Mouse (Mus musculus) gastrocnemius, adult 8-10 months (tissue): Measurements from ENCODE around the gene Syf2. TPM values are rescaled to one million over a fixed set of nuclear protein-coding genes. Genes with fewer than 3 reads are reported as not detected.
A peak's percentile ranks its signal among the peaks of the same experiment; 100 is the strongest.

ENCODE experiments used
- DNase-seq, 2 experiments: peaks; one replicate each; pipeline ENCODE4 v3.0.0; 2022; ENCODE audit warnings: low spot score in 2 of 2
- total RNA-seq, 4 experiments: library from RNA; stranded (reverse); gene quantifications; 2 replicates each; pipeline ENCODE4 v1.2.4; 2022

Syf2 gene
- total RNA-seq, 4 experiments from 2014 or later: 33.5 to 45.5 (median 39.6) TPM

DNA sequence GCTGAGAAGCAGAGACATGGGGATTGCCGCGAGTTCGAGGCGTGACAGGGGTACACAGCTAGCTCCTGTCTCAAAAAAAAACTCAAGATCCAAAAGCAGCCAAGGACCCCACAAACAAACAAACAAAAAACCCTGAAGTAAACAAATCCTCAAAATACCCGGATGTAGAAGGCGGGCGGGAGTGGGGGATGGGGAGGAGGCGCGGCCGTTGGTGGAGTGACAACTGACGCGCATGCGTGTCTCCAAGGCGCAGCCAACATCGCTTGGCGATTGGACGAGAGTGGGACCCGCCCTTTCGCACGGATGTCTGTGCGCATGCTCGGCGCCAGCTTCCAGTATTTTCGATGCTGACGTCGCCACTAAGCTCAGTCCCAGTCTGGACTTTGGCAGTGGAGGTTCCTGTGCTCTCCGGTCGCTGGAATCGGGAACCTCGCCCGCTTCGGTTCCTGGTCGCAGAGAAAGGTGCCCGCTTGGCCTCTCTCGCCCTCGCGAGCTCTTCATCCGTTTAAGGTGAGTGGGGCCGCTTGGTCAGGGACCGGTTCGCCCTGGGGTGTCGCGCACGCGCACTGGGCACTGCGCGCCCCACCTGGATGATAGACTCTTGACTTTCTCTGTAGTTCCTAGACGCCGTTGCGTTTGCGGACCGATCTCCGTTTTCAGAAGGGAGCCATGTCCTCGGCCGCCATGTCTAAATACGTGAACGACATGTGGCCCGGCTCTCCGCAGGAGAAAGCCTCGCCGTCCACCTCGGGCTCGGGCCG is 7.3 kb upstream of the Syf2 start, which contains the start of gene Rsrp1:
TSS of gene Rsrp1 (plus strand) at position 335 of the 761 bp plus-strand sequence.
- peak; percentile 92 to 98 for DNase-seq

DNA sequence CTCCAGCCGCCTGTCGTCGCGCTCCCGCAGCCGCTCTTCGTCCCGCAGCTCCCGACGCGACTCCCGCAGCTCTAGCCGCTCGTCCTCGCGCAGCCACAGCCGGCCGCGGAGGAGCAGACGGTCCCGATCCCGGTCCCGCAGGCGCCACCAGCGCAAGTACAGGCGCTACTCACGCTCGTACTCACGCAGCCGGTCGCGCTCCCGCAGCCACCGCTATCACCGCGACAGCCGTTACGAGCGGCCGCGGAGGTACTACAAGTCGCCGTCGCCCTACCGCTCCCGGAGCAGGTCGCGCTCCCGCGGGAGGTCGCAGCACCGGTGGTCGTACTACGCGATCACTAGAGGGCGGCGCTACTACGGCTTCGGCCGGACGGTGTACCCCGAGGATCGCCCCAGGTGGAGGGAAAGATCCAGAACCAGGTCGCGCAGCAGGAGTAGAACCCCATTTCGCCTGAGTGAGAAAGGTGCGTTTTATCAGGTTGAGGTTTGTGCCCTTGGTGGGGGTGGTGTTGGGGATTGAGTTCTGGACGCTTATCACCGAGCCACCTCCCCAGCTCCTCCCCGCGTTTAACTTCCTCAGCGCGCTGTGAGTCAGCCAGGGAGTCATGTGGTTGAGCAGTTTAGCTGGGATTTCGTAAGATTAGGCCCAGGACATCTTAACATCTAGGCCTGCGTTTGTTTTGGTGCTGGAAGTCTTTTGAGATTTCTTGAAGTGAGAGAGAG is 6.5 kb upstream of the Syf2 start:
- peak; percentile 47 to 72 for DNase-seq

DNA sequence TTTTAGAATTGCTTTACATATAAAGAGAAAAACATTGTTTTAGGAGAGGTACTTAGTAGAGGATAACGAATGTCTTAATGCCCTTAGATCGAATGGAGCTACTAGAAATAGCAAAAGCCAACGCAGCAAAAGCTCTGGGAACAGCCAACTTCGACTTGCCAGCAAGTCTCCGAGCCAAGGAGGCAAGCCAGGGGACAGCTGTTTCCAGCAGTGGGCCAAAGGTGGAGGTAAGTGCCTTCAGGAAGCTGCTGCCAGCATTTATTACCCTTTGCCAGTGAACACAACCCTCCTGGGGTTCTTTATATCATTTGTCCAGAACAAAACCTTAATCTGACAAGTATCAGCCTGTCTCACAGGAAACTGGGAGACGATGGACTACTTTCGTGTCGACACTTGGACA is 5.5 kb upstream of the Syf2 start:
- DNase-seq: peak; percentile 53 to 72

DNA sequence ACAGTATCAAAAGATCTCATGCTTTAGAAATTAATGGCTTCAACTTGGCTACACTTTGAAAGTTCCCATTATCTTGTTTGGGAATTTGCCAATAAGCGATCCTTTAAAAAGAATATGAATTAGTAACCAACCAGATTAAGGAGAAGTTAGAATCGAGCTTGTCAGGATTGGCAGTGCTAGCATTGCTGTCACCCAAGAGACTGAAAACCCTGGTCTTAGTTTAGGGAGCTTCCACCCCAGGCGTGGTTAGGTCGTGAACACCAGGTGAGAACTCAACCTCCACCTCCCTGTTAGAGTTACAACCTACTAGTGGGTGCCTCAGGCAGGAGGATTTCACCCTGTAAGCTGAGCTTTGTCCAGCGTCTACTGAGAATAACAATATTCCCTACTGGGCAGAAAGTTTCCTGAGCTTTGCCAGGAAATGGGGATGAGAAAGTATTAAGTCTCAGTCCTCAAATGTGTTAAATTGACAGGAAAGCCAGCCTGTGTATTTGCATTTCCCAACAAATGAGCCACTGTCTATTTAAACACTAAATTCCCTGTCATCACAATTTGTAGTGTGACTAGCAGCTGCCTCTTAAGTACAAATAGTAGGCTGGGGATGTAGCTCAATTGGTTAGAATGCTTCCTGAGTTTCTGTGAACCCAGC is 2.8 kb upstream of the Syf2 start:
- no peak for DNase-seq

DNA sequence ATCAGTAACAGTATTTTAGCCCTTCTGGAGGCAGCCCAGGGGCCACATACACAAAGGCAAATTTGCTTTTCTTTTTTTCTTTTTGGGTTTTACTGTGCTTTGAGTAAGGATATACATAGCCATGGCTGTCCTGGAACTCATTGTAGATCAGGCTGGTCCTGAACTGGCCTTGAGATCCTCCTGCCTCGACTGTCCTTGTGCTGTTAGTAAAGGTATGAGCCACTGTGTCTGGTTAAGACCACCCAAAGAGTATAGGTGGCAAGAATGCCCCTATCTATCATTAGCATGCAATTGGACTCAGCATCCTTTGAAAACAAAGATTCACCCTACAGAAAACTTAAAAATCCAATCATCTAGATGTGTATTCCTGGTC is 2.2 kb upstream of the Syf2 start:
- DNase-seq: no peak

DNA sequence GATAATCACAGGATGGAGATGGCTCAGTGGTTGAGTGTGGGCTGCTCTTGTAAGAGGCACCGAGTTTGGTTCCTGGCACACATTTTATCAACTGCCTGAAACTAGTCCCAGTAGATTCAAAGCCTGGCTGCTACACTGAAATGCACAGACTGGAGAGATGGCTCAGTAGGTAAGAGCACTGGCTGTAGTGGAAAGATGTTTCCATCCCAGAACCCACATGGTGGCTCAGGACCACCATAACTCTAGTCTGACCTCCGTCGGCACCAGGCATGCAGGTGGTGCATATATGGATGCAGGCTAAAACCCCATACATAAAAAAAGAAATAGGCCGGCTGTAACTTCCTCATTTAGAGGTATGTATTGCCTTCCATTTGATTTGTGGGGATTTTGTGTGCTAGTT is 1.2 kb upstream of the Syf2 start:
- DNase-seq: no peak

DNA sequence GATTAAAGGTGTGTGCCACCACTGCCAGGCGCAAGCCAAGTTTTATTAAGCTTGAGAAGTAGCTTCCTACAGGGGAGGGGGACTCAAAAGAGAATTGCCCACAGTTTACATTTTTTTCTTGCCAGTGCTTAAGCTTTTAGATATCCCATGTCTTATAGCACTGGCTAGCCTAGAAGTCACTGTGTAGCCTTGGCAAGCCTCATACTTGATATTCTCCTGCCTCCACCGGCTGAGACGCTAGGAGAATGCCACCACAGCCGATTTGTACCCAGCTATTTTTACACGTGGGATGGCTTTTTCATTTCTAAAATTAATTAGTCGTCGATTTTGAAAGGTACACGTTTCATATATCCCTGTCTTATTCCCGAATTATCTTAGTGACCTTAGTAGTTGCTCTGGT is 508 bp upstream of the Syf2 start:
- no peak for DNase-seq

DNA sequence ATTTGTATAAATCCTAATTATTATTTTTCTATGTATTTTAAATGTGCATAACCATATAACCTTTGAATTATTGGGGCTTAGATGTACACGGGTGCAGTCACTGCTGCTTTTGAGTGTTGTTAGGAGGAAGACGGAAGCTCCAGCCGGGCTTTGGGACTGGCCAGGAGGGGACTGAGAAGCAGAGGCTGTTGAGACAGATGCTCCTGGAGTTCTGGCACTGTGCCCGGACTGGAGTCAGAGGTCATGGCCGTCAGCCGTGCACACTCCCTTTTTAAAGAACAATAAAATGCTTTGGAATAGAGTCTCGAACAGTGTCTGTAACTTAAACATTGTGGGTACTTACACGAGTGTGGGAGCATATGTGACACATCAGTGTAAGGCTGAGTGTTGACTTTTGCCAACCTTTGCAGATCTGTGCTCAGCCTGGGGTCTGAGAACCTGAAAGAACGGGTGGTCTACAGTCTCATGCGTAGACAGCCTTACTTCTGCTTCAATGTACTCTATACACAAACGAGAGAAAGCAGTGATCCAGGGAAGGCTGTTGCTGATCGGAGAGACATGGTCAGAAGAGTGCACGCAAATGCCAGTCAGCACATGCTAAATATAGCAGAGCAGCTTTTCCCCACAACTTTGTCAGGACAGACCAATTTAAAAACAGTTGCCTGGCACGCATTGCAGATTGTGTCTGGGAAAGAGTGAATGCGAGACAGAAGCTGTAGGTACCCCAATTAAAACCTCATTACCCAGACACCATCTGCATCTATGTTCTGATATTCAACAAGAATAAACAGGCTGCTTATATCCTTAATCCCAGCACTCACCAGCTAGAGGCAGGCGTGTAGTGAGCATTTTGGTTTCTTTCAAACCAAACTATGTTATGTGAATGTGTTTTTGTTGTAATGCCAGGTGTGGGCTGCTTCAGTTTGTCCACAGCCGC is 6.8 kb downstream of the Syf2 start:
- no peak for DNase-seq

DNA sequence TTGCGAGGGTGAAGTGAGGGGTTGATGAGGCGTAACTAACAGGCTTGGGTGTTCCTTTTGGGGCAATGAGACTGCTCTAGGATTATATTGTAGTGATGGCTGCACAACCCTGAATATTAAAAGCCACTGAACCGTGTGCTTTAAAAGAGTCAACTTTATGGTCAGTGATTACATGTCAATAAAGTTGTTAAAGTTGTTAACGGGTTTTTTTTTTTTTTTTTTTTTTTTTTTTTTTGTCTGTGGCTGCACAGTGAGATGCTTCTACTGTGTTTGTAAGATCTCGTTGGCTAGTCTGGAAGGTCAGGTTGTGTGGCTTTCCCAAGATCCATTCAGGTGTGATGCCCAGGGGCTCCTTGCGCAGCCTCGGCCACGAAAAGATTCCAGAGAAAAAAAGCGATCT is 9.2 kb downstream of the Syf2 start:
- no peak for DNase-seq

DNA sequence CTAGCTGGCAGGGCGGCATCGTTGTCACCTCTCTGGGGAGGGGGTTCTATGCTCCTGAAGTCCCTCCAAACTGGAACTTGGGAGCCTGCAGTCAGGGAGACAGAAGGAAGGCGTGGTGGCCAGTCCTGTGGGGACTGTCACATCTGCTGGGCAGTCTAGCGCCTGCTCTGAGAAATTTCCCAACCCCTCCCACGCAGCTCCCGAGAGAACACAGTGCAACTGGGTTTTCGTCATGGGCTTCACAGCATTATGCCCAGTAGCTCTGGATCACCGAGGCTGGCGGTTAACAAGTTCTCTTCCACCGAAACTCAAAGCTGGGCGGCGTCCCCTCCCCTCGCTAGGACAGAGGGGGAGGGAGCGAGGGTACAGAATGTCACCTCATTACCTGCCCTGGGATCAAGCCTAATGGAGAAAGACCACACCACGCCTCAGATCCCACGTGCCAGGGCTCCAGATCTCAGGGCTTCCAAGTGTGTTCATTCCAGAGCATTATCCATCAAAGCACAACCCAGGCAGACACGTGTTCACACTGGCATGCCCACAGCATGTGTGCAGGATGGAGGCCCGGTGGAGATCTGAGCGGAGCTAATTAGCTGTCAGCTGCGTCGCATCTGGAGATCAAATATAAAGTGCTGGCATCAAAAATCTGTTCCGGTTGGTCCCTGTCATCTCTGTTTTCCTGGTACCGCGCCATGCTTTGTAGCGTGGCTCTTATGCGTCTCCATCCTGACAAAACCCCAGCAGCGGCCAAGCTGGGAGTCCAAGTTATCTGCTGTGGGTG is 13.2 kb downstream of the Syf2 start:
- no peak for DNase-seq

DNA sequence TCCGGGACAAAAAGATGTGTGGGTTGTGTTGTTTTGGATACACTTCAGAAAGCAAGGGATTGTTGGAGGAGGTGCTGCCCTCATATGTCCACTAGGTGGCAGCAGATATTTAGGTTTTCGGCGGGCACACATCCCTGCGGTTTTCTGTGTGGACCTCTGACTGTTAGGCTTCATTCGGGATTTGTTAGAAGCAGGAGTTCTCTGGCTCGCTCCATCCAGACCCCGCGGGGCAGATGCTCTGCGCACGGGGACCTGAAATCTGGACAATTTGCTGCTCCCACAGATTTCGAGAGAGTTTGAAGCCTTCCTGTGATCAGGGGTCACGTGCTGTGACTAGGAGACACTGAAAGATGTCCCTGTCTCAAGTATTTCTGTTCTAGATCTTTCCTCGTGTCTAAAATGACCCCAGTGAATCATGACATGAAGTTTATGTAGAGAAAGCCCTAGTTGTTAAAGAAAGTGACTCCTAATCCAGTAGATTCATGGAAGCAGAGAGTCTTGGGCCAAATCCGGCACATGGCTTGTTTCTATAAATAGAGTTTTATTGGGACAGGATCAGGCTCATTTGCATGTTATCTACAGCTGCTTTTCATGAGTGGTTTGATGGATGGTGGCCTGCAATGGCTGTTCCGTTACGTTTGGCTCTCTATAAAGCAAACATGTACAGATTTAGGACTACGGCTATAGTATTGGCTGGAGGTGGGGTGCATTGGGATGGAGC is 15.5 kb downstream of the Syf2 start:
- peak; percentile 42 to 44 for DNase-seq

DNA sequence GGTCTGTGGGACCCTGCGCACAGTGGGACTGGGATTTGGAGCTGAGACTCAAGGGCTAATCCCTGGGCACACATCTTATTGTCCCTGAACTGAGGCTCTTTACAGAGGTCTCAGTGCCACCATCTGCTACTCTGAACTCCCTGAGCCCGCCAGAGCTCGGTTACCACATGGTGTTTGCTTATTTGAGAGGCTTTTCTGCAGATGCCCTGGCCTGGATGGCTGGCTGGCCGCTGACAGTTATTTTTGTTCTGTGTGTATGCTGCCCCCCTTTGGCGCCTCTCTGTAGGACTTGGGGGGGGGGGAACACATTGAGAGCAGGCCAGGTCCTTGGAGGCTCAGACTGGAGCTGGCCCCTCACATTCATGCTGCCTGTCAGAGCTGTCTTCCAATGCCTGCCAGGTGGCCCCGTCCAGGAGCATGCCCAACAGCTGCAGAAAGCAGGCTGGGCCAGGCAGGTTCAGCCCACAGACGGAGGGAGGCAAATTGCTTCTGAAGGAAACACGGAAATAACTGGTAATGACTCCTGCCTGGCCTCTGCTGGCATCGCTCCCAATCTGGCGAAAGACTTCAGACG is 19.9 kb downstream of the Syf2 start:
- DNase-seq: no peak

DNA sequence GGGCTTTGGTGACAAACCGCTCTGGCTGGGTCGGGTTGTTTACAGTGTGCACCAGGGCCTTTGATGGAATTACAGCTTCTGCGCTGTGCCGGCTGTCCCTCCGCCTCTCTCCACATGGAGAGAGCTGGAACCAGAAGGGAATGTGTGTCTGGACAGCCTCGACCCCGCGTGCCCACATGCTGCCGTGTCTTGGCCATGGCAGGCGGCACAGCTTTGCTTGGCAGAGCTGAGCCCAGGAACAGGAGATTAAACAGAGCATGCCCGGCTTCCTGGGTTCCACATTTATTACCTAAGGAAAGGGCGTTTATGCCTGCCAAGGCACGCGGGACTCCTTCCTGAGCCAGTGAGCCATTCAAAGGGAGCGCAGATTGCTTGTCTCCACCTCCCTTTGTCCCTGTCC is 23.8 kb downstream of the Syf2 start:
- no peak for DNase-seq

DNA sequence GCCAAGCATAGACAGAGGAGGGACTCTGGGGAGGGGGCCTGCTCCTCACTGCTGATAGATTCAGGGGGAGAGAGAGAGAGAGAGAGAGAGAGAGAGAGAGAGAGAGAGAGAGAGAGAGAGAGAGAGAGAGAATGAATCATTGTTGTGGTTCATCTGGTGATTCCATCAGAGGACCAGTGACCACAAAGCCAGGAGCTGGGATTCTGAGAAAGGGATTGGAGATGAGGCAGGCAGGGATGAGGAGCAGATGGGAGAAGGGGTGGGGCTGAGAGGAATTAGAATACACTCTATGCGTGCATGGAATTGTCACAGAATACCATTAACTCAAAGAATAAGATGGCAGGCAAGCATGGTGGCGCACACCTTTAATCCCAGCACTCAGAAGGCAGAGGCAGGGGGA is 24.5 kb downstream of the Syf2 start:
- no peak for DNase-seq

DNA sequence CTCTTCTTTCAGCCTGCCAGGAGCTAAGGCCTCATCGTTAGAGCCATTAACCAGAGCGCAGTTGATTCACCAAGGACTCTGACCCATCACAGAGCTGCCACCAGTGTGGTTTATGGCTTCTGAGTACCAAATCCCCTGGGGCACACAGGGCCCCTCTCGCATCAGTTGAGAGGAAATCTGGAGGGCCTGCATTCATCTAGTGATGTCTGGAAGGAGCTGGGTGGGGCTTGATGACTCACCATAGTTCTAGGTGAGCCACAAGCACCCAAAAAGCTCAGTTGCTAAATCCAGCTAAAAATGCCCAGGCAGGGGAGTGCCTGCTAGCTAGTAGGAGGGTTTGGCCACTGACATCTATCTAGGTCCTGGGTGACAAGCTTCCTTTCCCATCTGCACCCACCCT is 25.1 kb downstream of the Syf2 start:
- DNase-seq: no peak

DNA sequence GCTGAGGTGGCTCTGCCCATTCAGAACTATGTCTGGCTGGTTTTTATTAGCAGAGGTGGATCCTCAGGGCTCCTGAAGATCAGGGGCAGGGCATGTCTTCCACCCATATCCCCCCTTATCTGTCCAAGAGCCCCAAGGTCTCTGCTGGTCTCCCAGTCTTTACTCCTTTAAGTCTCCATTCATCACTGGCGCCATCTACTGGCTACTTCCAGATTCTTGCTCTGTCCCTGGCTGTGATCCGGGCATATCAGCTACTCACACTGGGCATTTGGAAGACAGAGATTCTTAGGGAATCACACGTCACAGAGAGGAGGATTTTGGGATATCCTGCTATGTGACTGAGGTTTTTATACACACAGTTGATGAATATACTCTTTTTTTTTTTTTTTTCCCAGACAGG is 25.6 kb downstream of the Syf2 start:
- peak; percentile 37 to 50 for DNase-seq

DNA sequence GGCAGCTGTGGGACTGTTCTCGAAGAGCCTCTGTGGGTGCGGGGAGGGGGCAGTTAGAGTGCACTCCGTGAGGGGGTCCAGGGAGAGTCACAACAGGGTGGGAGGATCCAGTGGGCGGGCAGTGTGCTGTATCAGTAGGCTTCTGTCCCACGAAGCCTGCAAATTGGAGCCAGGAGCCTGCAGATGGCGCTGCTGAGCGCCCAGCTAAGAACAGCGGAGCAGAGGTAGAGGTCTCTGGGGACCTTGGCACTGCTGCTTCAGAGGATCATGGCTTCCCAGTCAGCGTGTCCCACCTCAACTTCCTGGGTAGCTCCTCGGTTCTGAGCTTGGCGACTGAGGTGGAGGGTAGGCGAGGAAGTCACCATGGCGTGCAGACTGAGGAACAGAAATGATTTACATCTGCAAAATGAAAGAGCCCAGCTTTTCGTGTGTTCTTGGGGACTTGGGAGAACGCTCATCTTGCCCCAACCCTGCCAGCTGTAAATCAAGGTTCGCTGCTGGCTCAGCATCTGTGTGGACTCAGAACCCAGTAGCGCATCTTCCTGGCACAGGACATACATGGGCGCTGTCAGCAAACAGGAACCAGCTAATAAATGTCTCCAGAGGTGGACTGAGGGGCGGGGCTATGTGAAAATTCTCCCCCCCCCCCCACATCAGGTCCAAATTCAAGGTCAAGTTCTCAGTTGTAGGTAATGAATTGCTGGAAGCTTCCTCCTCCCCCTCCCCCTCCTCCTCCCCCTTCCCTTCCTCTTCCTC is 32.5 kb downstream of the Syf2 start:
- DNase-seq: no peak

DNA sequence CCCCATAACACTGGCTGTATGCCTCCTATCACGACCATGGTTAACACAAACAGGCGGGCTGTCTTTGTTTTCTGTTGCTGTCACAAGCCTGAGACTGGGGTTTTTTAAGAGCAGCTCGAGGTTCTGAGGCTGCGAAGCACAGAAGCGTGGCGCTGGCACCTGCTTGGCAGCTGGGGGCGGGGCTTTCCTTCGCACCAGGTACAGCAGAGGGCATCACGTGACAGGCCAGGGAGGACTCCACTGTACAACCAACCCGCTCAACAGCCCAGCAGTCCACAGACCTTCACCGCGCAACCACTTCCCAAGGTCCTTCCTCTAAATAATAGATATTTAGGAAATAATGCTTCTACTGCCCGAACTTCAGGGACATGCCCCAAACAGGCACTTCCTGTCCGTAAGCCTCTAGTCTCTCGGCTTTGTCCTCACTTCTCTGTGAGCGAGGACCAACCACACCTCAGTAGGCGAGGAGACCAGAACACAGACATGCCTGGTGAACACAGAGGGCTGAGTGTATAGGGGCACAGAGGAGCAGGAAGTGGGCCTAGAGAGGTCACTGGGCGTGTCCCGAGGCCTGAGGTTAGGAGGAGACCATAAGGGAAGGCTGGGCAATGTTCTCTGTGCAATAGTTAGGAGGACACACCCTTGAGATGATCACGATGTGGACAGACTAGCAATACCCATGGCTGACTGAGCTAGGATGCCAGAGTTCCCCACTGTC is 37.3 kb downstream of the Syf2 start:
- DNase-seq: no peak
